Mouse (Mus musculus): ENCODE measurements around the gene Psme1.

GRCm38 (mm10) chr14:55603271-55603632, 25.3 kb downstream of the Psme1 start, which contains the start of gene Irf9:
- TF ChIP-seq POLR2A (IDR thresholded peaks at IDR 0.05; ENCODE audit: low read depth, low read length) (no peak), CTCF (IDR thresholded peaks at IDR 0.05; ENCODE audit: borderline replicate concordance, insufficient read depth, low read length) (no peak)

Measured in embryonic fibroblast, embryonic 13.5 days (primary cell).